26 mouse cellular contexts compared by ENCODE assay signal in the genomic region with DNA sequence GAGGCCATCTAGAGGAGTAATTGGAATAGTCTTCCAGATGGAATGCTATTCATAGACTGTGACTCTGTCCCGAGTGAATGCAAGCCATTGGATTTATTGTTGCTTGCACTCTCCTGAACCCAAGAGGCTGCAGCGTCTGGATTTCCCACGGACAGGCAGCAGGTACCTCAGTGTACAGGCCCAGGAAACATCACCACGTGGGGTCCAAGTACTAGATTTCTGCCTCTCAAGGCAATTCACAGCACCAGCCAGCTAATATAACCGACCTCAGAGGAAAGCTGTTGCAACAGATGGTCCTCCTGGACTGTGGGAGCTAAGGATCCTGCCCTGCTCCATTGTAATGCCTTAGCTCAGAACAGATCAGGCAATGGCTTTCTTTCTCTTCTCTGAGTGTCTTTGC.
DNase-seq lines count a peak whose midpoint lies in the region; ATAC-seq and TF ChIP-seq lines count a peak whose summit lies in the region.
"Had no signal": no experiment of that assay in that cellular context is flagged by ENCODE, and none has a peak within 500 bp of the region (broad histone marks: within the 10 kb centered on the region; RNA-seq: fewer than 3 reads in every experiment).

No protein-coding gene starts in this region.

- no peaks in the 10 kb centered on the region for H3K36me3 ChIP-seq in hindbrain, postnatal 0 days (ENCODE audit: insufficient read depth, low read length)
- H3K36me3 ChIP-seq in hindbrain, embryonic 10.5 days: no peaks in the 10 kb centered on the region
- no peaks in the 10 kb centered on the region for H3K36me3 ChIP-seq in hindbrain, embryonic 11.5 days (ENCODE audit: control insufficient read depth, insufficient read depth, low read length)
- no peaks in the 10 kb centered on the region for H3K36me3 ChIP-seq in heart, embryonic 12.5 days
- H3K36me3 ChIP-seq: embryonic facial prominence, embryonic 15.5 days; limb, embryonic 15.5 days; liver, embryonic 15.5 days; midbrain, embryonic 12.5 days; neural tube, embryonic 13.5 days had no signal

- no peak for TF ChIP-seq CTCF in hindbrain, postnatal 0 days (IDR thresholded peaks at IDR 0.05; ENCODE audit: low read depth)

- no peak overlapping the region for H3K9ac ChIP-seq in hindbrain, postnatal 0 days (replicated peaks; ENCODE audit: low read length)
- H3K9ac ChIP-seq in hindbrain, embryonic 11.5 days (ENCODE audit: low read depth, low read length): no peak overlapping the region
- no peak overlapping the region for H3K9ac ChIP-seq in heart, embryonic 12.5 days
- H3K9ac ChIP-seq: embryonic facial prominence, embryonic 15.5 days; limb, embryonic 15.5 days; liver, embryonic 15.5 days; midbrain, embryonic 12.5 days; neural tube, embryonic 13.5 days had no signal

- H3K4me3 ChIP-seq in hindbrain, postnatal 0 days (ENCODE audit: low read length): no peak overlapping the region
- no peak overlapping the region for H3K4me3 ChIP-seq in hindbrain, embryonic 10.5 days
- no peak overlapping the region for H3K4me3 ChIP-seq in hindbrain, embryonic 11.5 days (ENCODE audit: low read depth, low read length)
- no peak overlapping the region for H3K4me3 ChIP-seq in heart, embryonic 12.5 days
- H3K4me3 ChIP-seq: embryonic facial prominence, embryonic 15.5 days; limb, embryonic 15.5 days; liver, embryonic 15.5 days; midbrain, embryonic 12.5 days; neural tube, embryonic 13.5 days had no signal

- no peaks in the 10 kb centered on the region for H3K4me1 ChIP-seq in hindbrain, postnatal 0 days (ENCODE audit: insufficient read depth, low read length)
- no peaks in the 10 kb centered on the region for H3K4me1 ChIP-seq in hindbrain, embryonic 10.5 days (replicated peaks)
- no peaks in the 10 kb centered on the region for H3K4me1 ChIP-seq in hindbrain, embryonic 11.5 days (replicated peaks; ENCODE audit: control insufficient read depth, insufficient read depth, low read length)
- H3K4me1 ChIP-seq in heart, embryonic 12.5 days (replicated peaks): no peaks in the 10 kb centered on the region
- H3K4me1 ChIP-seq: embryonic facial prominence, embryonic 15.5 days; limb, embryonic 15.5 days; liver, embryonic 15.5 days; midbrain, embryonic 12.5 days; neural tube, embryonic 13.5 days had no signal

- DNase-seq in hindbrain, postnatal 0 days (ENCODE audit: low spot score): no peak
- no peak for DNase-seq in hindbrain, embryonic 10.5 days (ENCODE audit: low spot score)
- DNase-seq in brain, adult 2 months (ENCODE audit: low read depth, low spot score): peak; percentile 97
- peak; percentile 86 for DNase-seq in cerebellum, adult 11-12 months
- peak; percentile 62 to 73 for DNase-seq in cerebellum, postnatal 14 days
- no peak for DNase-seq in hindbrain, embryonic 11.5 days (ENCODE audit: low spot score)
- DNase-seq: adrenal gland, postnatal 36 days; B cell, adult 2 months; embryo, embryonic 11 days; gastrocnemius, postnatal 14 days; heart, adult 18-20 months; heart, postnatal 4 days; kidney, adult 2 months; kidney, postnatal 14 days; layer of hippocampus, postnatal 36 days; right cerebral cortex, postnatal 25 days; thymus, adult 18-20 months; thymus, postnatal 4 days had no signal

- H3K27me3 ChIP-seq in hindbrain, postnatal 0 days (ENCODE audit: insufficient read depth, low read length): no peaks in the 10 kb centered on the region
- H3K27me3 ChIP-seq in hindbrain, embryonic 10.5 days (ENCODE audit: insufficient read depth, poor library complexity, severe bottlenecking): no peaks in the 10 kb centered on the region
- H3K27me3 ChIP-seq in hindbrain, embryonic 11.5 days (ENCODE audit: control insufficient read depth, insufficient read depth, low read length): no peaks in the 10 kb centered on the region
- H3K27me3 ChIP-seq in heart, embryonic 12.5 days (replicated peaks): no peaks in the 10 kb centered on the region
- H3K27me3 ChIP-seq: embryonic facial prominence, embryonic 15.5 days; limb, embryonic 15.5 days; liver, embryonic 15.5 days; midbrain, embryonic 12.5 days; neural tube, embryonic 13.5 days had no signal

- WGBS in hindbrain, postnatal 0 days: 63% methylated on average over 5 of the region's 5 CpGs
- WGBS in hindbrain, embryonic 10.5 days: 76% methylated on average over 5 of the region's 5 CpGs
- WGBS in hindbrain, embryonic 11.5 days: 71% methylated on average over 5 of the region's 5 CpGs
- 58% methylated on average over 5 of the region's 5 CpGs for WGBS in heart, embryonic 12.5 days

- H3K4me2 ChIP-seq in hindbrain, postnatal 0 days (ENCODE audit: low read depth, low read length): no peak overlapping the region
- H3K4me2 ChIP-seq in hindbrain, embryonic 11.5 days (replicated peaks; ENCODE audit: low read depth, low read length): no peak overlapping the region
- no peak overlapping the region for H3K4me2 ChIP-seq in heart, embryonic 12.5 days
- H3K4me2 ChIP-seq: embryonic facial prominence, embryonic 15.5 days; limb, embryonic 15.5 days; liver, embryonic 15.5 days; midbrain, embryonic 12.5 days; neural tube, embryonic 13.5 days had no signal

- no peak overlapping the region for H3K27ac ChIP-seq in hindbrain, postnatal 0 days
- H3K27ac ChIP-seq in hindbrain, embryonic 10.5 days: no peak overlapping the region
- H3K27ac ChIP-seq in hindbrain, embryonic 11.5 days (ENCODE audit: low read depth, low read length): no peak overlapping the region
- no peak overlapping the region for H3K27ac ChIP-seq in heart, embryonic 12.5 days (ENCODE audit: poor library complexity, severe bottlenecking)
- H3K27ac ChIP-seq: embryonic facial prominence, embryonic 15.5 days; limb, embryonic 15.5 days; liver, embryonic 15.5 days; midbrain, embryonic 12.5 days; neural tube, embryonic 13.5 days had no signal

- ATAC-seq in hindbrain, postnatal 0 days: 0 out of 2 replicates have a peak, but pooled peaks have one; percentile 12
- no peak for ATAC-seq in hindbrain, embryonic 11.5 days (ENCODE audit: low FRiP score)
- no peak for ATAC-seq in heart, embryonic 12.5 days (ENCODE audit: insufficient number of reproducible peaks, low FRiP score)
- ATAC-seq: inflammation-experienced regulatory T-cells, adult 6 months; lung, postnatal 0 days had no signal

- no peaks in the 10 kb centered on the region for H3K9me3 ChIP-seq in hindbrain, postnatal 0 days (ENCODE audit: low read length)
- no peaks in the 10 kb centered on the region for H3K9me3 ChIP-seq in hindbrain, embryonic 10.5 days
- H3K9me3 ChIP-seq in hindbrain, embryonic 11.5 days (ENCODE audit: control insufficient read depth, low read length): no peaks in the 10 kb centered on the region
- H3K9me3 ChIP-seq in heart, embryonic 12.5 days (replicated peaks): no peaks in the 10 kb centered on the region
- H3K9me3 ChIP-seq: embryonic facial prominence, embryonic 15.5 days; limb, embryonic 15.5 days; liver, embryonic 15.5 days; midbrain, embryonic 12.5 days; neural tube, embryonic 13.5 days had no signal

Comparison
In these comparisons a context has a peak if more than half of its experiments do, and no peak if none do; other contexts are left out.
1. DNase-seq: peak in brain, adult 2 months (single experiment), cerebellum, adult 11-12 months (single experiment) and cerebellum, postnatal 14 days (2 of 2); none in hindbrain, postnatal 0 days (single experiment), hindbrain, embryonic 10.5 days (single experiment) and hindbrain, embryonic 11.5 days (single experiment).